Mouse (Mus musculus) limb, embryonic 15.5 days (tissue): ENCODE data around the gene Gbx2. TPM values are rescaled to one million over a fixed set of nuclear protein-coding genes. Genes with fewer than 3 reads are reported as not detected.

Source experiments
- ATAC-seq: fragments of 200-750 bp; cut with Nextera tagmentation; 2 replicates; pipeline ENCODE4 v1.8.0; 2017; ENCODE audit warnings: low read depth, moderate TSS enrichment; ENCODE audit not compliant: insufficient number of reproducible peaks, low FRiP score, low TSS enrichment
- H3K27ac ChIP-seq: fragments of 300-500 bp; sonication (generic); 2 replicates; pipeline ENCODE4 v1.5.1; 2015; ENCODE audit warnings: moderate library complexity, mild to moderate bottlenecking, inconsistent platforms
- H3K27me3 ChIP-seq: fragments of 300-500 bp; sonication (generic); 2 replicates; pipeline ENCODE4 v1.6.1; 2015; ENCODE audit warnings: inconsistent platforms
- H3K36me3 ChIP-seq: fragments of 300-500 bp; sonication (generic); 2 replicates; pipeline ENCODE4 v1.6.1; 2015; ENCODE audit warnings: inconsistent platforms
- H3K4me1 ChIP-seq: fragments of 300-500 bp; sonication (generic); 2 replicates; pipeline ENCODE4 v1.6.1; 2015; ENCODE audit warnings: inconsistent platforms
- H3K4me2 ChIP-seq: fragments of 300-500 bp; sonication (generic); 2 replicates; pipeline ENCODE4 v1.6.1; 2015; ENCODE audit warnings: mild to moderate bottlenecking, inconsistent platforms
- H3K4me3 ChIP-seq: fragments of 300-500 bp; sonication (generic); 2 replicates; pipeline ENCODE4 v1.5.1; 2015; ENCODE audit warnings: mild to moderate bottlenecking, inconsistent platforms
- H3K9ac ChIP-seq: fragments of 300-500 bp; sonication (generic); 2 replicates; pipeline ENCODE4 v1.6.1; 2015; ENCODE audit warnings: inconsistent platforms
- H3K9me3 ChIP-seq: fragments of 300-500 bp; sonication (generic); 2 replicates; pipeline ENCODE4 v1.6.1; 2016; ENCODE audit warnings: inconsistent platforms
- WGBS: fragments of 180-500 bp; shearing (Covaris S2); methylation state at CpG from one replicate; pipeline ENCODE4 v1.1.7; 2015; 5-methylcytosine and 5-hydroxymethylcytosine counted together
- polyA plus RNA-seq: library from polyadenylated mRNA; unstranded; fragments of >200 nt; fragmentation: Nextera tagmentation; extraction: Ambion mirVana; gene quantifications from 2 replicates; pipeline ENCODE4 v1.2.1, GENCODE M21; 2015

Gbx2 gene
- polyA plus RNA-seq, 1 experiment from 2014 or later, result 0.14 TPM

GRCm38 (mm10) chr1:89923642-89924020 is 7.3 kb downstream of the Gbx2 start:
- Histone ChIP-seq H3K9ac (no peak overlapping the region), H3K27me3 (peaks cover 99% of the 10 kb centered on the region), H3K4me1 (peaks cover 28% of the 10 kb centered on the region), H3K36me3 (no peaks in the 10 kb centered on the region), H3K4me2 (peak overlapping the region; percentile 22; the same call in 1 of the 2 replicates), H3K4me3 (peak overlapping the region; percentile 11; the same call in 1 of the 2 replicates), H3K9me3 (no peaks in the 10 kb centered on the region), H3K27ac (no peak overlapping the region)
- 16% methylated on average over 14 of the region's 14 CpGs for whole genome bisulfite sequencing
- ATAC-seq, result no peak

- ATAC-seq, result no peak
- H3K9ac ChIP-seq, result no peak overlapping the region
These were observed 7.9 kb downstream of the Gbx2 start for GRCm38 (mm10) chr1:89922883-89923641.

GRCm38 (mm10) chr1:89922282-89922681 is 8.7 kb downstream of the Gbx2 start:
- no peak overlapping the region for H3K27ac ChIP-seq
- H3K4me2 ChIP-seq, result no peak overlapping the region
- H3K27me3 ChIP-seq, result peaks cover 99% of the 10 kb centered on the region
- H3K9ac ChIP-seq, result no peak overlapping the region
- peaks cover 25% of the 10 kb centered on the region for H3K4me1 ChIP-seq
- no peaks in the 10 kb centered on the region for H3K36me3 ChIP-seq
- H3K4me3 ChIP-seq, result no peak overlapping the region
- H3K9me3 ChIP-seq, result no peaks in the 10 kb centered on the region
- ATAC-seq, result no peak
- WGBS, result 5% methylated on average over 7 of the region's 7 CpGs

More at GRCm38 (mm10) chr1:89922883-89923641, 7.9 kb downstream of the Gbx2 start:
- Histone ChIP-seq H3K27me3 (peaks cover 99% of the 10 kb centered on the region), H3K4me1 (peaks cover 27% of the 10 kb centered on the region), H3K9me3 (no peaks in the 10 kb centered on the region), H3K4me3 (peak overlapping the region; percentile 11; the same call in 1 of the 2 replicates), H3K27ac (no peak overlapping the region), H3K4me2 (peak overlapping the region; percentile 25; the same call in 1 of the 2 replicates), H3K36me3 (no peaks in the 10 kb centered on the region)
- 3% methylated on average over 37 of the region's 41 CpGs for WGBS

- peaks cover 20% of the 10 kb centered on the region for H3K4me1 ChIP-seq
- 1% methylated on average over 10 of the region's 10 CpGs for WGBS
- no peak overlapping the region for H3K4me3 ChIP-seq
These were observed 9.2 kb downstream of the Gbx2 start for GRCm38 (mm10) chr1:89921806-89922205.

GRCm38 (mm10) chr1:89919206-89919605 is 11.8 kb downstream of the Gbx2 start:
- no peak for ATAC-seq
- Histone ChIP-seq H3K27me3 (peaks cover 71% of the 10 kb centered on the region), H3K9me3 (no peaks in the 10 kb centered on the region), H3K9ac (no peak overlapping the region), H3K27ac (no peak overlapping the region), H3K4me1 (peaks cover 18% of the 10 kb centered on the region), H3K36me3 (no peaks in the 10 kb centered on the region), H3K4me2 (no peak overlapping the region), H3K4me3 (no peak overlapping the region)
- WGBS, result 68% methylated on average over 6 of the region's 6 CpGs

More at GRCm38 (mm10) chr1:89921806-89922205, 9.2 kb downstream of the Gbx2 start:
- Histone ChIP-seq H3K9ac (no peak overlapping the region), H3K36me3 (no peaks in the 10 kb centered on the region), H3K27me3 (peaks cover 97% of the 10 kb centered on the region), H3K27ac (no peak overlapping the region), H3K9me3 (no peaks in the 10 kb centered on the region), H3K4me2 (no peak overlapping the region)
- ATAC-seq, result no peak

GRCm38 (mm10) chr1:89918111-89918510 is 12.9 kb downstream of the Gbx2 start:
- Histone ChIP-seq H3K4me2 (no peak overlapping the region), H3K9me3 (no peaks in the 10 kb centered on the region), H3K9ac (no peak overlapping the region), H3K27ac (no peak overlapping the region), H3K27me3 (peaks cover 60% of the 10 kb centered on the region), H3K4me3 (no peak overlapping the region), H3K36me3 (no peaks in the 10 kb centered on the region), H3K4me1 (peaks cover 10% of the 10 kb centered on the region)
- ATAC-seq, result no peak
- 22% methylated on average over 18 of the region's 18 CpGs for WGBS

- H3K27ac ChIP-seq, result no peak overlapping the region
- ATAC-seq, result no peak
These were observed 17.4 kb downstream of the Gbx2 start for GRCm38 (mm10) chr1:89913611-89914010.

GRCm38 (mm10) chr1:89912392-89912791 is 18.6 kb downstream of the Gbx2 start:
- WGBS, result 25% methylated on average over 5 of the region's 5 CpGs
- peaks cover 4% of the 10 kb centered on the region; the same call in 1 of the 2 replicates for H3K4me1 ChIP-seq
- no peaks in the 10 kb centered on the region for H3K36me3 ChIP-seq
- no peaks in the 10 kb centered on the region for H3K9me3 ChIP-seq
- no peak for ATAC-seq
- H3K9ac ChIP-seq, result no peak overlapping the region
- H3K27ac ChIP-seq, result no peak overlapping the region
- H3K27me3 ChIP-seq, result peaks cover 3% of the 10 kb centered on the region
- H3K4me2 ChIP-seq, result no peak overlapping the region
- H3K4me3 ChIP-seq, result no peak overlapping the region

More at GRCm38 (mm10) chr1:89913611-89914010, 17.4 kb downstream of the Gbx2 start:
- Histone ChIP-seq H3K4me2 (no peak overlapping the region), H3K9ac (no peak overlapping the region), H3K4me1 (peaks cover 7% of the 10 kb centered on the region; the same call in 1 of the 2 replicates), H3K9me3 (no peaks in the 10 kb centered on the region), H3K36me3 (no peaks in the 10 kb centered on the region), H3K27me3 (peaks cover 16% of the 10 kb centered on the region), H3K4me3 (no peak overlapping the region)
- 68% methylated on average over 4 of the region's 4 CpGs for WGBS

GRCm38 (mm10) chr1:89909796-89910195 is 21.2 kb downstream of the Gbx2 start:
- 84% methylated on average over 8 of the region's 8 CpGs for WGBS
- peaks cover 4% of the 10 kb centered on the region; the same call in 1 of the 2 replicates for H3K4me1 ChIP-seq
- no peak overlapping the region for H3K4me2 ChIP-seq
- no peak for ATAC-seq
- H3K4me3 ChIP-seq, result no peak overlapping the region
- no peaks in the 10 kb centered on the region; the same call in 1 of the 2 replicates for H3K27me3 ChIP-seq
- H3K27ac ChIP-seq, result no peak overlapping the region
- no peaks in the 10 kb centered on the region for H3K9me3 ChIP-seq
- no peak overlapping the region for H3K9ac ChIP-seq
- H3K36me3 ChIP-seq, result no peaks in the 10 kb centered on the region

- Histone ChIP-seq H3K36me3 (no peaks in the 10 kb centered on the region), H3K4me2 (no peak overlapping the region), H3K9ac (no peak overlapping the region), H3K27ac (no peak overlapping the region), H3K4me1 (no peaks in the 10 kb centered on the region), H3K4me3 (no peak overlapping the region), H3K9me3 (no peaks in the 10 kb centered on the region), H3K27me3 (no peaks in the 10 kb centered on the region)
- WGBS, result 74% methylated on average over 1 of the region's 1 CpGs
- no peak for ATAC-seq
These were observed 28.3 kb downstream of the Gbx2 start for GRCm38 (mm10) chr1:89902641-89903040.

GRCm38 (mm10) chr1:89902236-89902635 is 28.7 kb downstream of the Gbx2 start:
- Histone ChIP-seq H3K4me2 (no peak overlapping the region), H3K4me1 (no peaks in the 10 kb centered on the region), H3K36me3 (no peaks in the 10 kb centered on the region; the same call in 1 of the 2 replicates), H3K4me3 (no peak overlapping the region), H3K27ac (no peak overlapping the region), H3K9ac (no peak overlapping the region), H3K9me3 (no peaks in the 10 kb centered on the region), H3K27me3 (no peaks in the 10 kb centered on the region)
- no peak for ATAC-seq
- WGBS, result 70% methylated on average over 2 of the region's 2 CpGs

- 78% methylated on average over 4 of the region's 4 CpGs for WGBS
- Histone ChIP-seq H3K4me3 (no peak overlapping the region), H3K27me3 (no peaks in the 10 kb centered on the region), H3K36me3 (no peaks in the 10 kb centered on the region; the same call in 1 of the 2 replicates), H3K9ac (no peak overlapping the region), H3K4me2 (no peak overlapping the region), H3K27ac (no peak overlapping the region), H3K9me3 (no peaks in the 10 kb centered on the region), H3K4me1 (no peaks in the 10 kb centered on the region)
- no peak for ATAC-seq
These were observed 29.6 kb downstream of the Gbx2 start for GRCm38 (mm10) chr1:89901381-89901780.
